Mouse (Mus musculus): ENCODE data around the gene Cpne5. TPM values are rescaled to one million over a fixed set of nuclear protein-coding genes. Genes with fewer than 3 reads are reported as not detected.
A peak's percentile ranks its signal among the peaks of the same experiment; 100 is the strongest.

Gene Cpne5
- total RNA-seq, 1 experiment from 2014 or later: 1.4 TPM

- ATAC-seq (ENCODE audit: extremely low read depth, insufficient number of reproducible peaks, low FRiP score, poor library complexity, severe bottlenecking): no peak
Observed at GRCm38 (mm10) chr17:29156396-29156795, 81.6 kb downstream of the Cpne5 start.

GRCm38 (mm10) chr17:29155355-29156135 lies 82.4 kb downstream of the Cpne5 start:
- no peak for ATAC-seq (ENCODE audit: extremely low read depth, insufficient number of reproducible peaks, low FRiP score, poor library complexity, severe bottlenecking)

GRCm38 (mm10) chr17:29154247-29154646 lies 83.7 kb downstream of the Cpne5 start:
- ATAC-seq (ENCODE audit: extremely low read depth, insufficient number of reproducible peaks, low FRiP score, poor library complexity, severe bottlenecking): no peak

- ATAC-seq (ENCODE audit: extremely low read depth, insufficient number of reproducible peaks, low FRiP score, poor library complexity, severe bottlenecking): peak; percentile 21; the same call in 1 of the 2 replicates
Observed at GRCm38 (mm10) chr17:29152547-29152946, 85.4 kb downstream of the Cpne5 start.

- ATAC-seq (ENCODE audit: extremely low read depth, insufficient number of reproducible peaks, low FRiP score, poor library complexity, severe bottlenecking): no peak
Observed at GRCm38 (mm10) chr17:29149766-29150165, 88.2 kb downstream of the Cpne5 start.

GRCm38 (mm10) chr17:29147773-29148172 lies 90.2 kb downstream of the Cpne5 start:
- ATAC-seq (ENCODE audit: extremely low read depth, insufficient number of reproducible peaks, low FRiP score, poor library complexity, severe bottlenecking): no peak

- ATAC-seq (ENCODE audit: extremely low read depth, insufficient number of reproducible peaks, low FRiP score, poor library complexity, severe bottlenecking): no peak
Observed at GRCm38 (mm10) chr17:29147273-29147672, 90.7 kb downstream of the Cpne5 start.

- ATAC-seq (ENCODE audit: extremely low read depth, insufficient number of reproducible peaks, low FRiP score, poor library complexity, severe bottlenecking): peak; percentile 47; the same call in 1 of the 2 replicates
Observed at GRCm38 (mm10) chr17:29145101-29145500, 92.9 kb downstream of the Cpne5 start.

GRCm38 (mm10) chr17:29143266-29143665 lies 94.7 kb downstream of the Cpne5 start:
- ATAC-seq (ENCODE audit: extremely low read depth, insufficient number of reproducible peaks, low FRiP score, poor library complexity, severe bottlenecking): peak; percentile 31; the same call in 1 of the 2 replicates

GRCm38 (mm10) chr17:29141577-29141976 lies 96.4 kb downstream of the Cpne5 start:
- no peak for ATAC-seq (ENCODE audit: extremely low read depth, insufficient number of reproducible peaks, low FRiP score, poor library complexity, severe bottlenecking)

- ATAC-seq (ENCODE audit: extremely low read depth, insufficient number of reproducible peaks, low FRiP score, poor library complexity, severe bottlenecking): no peak
Observed at GRCm38 (mm10) chr17:29137906-29138305, 100.1 kb downstream of the Cpne5 start.

GRCm38 (mm10) chr17:29136236-29136635 lies 101.7 kb downstream of the Cpne5 start:
- ATAC-seq (ENCODE audit: extremely low read depth, insufficient number of reproducible peaks, low FRiP score, poor library complexity, severe bottlenecking): no peak

- ATAC-seq (ENCODE audit: extremely low read depth, insufficient number of reproducible peaks, low FRiP score, poor library complexity, severe bottlenecking): no peak
Observed at GRCm38 (mm10) chr17:29135066-29135465, 102.9 kb downstream of the Cpne5 start.

GRCm38 (mm10) chr17:29129341-29129740 lies 108.6 kb downstream of the Cpne5 start:
- ATAC-seq (ENCODE audit: extremely low read depth, insufficient number of reproducible peaks, low FRiP score, poor library complexity, severe bottlenecking): no peak

GRCm38 (mm10) chr17:29126561-29126960 lies 111.4 kb downstream of the Cpne5 start:
- ATAC-seq (ENCODE audit: extremely low read depth, insufficient number of reproducible peaks, low FRiP score, poor library complexity, severe bottlenecking): no peak

GRCm38 (mm10) chr17:29123578-29124174 lies 114.3 kb downstream of the Cpne5 start:
- no peak for ATAC-seq (ENCODE audit: extremely low read depth, insufficient number of reproducible peaks, low FRiP score, poor library complexity, severe bottlenecking)

GRCm38 (mm10) chr17:29122817-29123216 lies 115.2 kb downstream of the Cpne5 start:
- no peak for ATAC-seq (ENCODE audit: extremely low read depth, insufficient number of reproducible peaks, low FRiP score, poor library complexity, severe bottlenecking)

GRCm38 (mm10) chr17:29120666-29121065 lies 117.3 kb downstream of the Cpne5 start:
- ATAC-seq (ENCODE audit: extremely low read depth, insufficient number of reproducible peaks, low FRiP score, poor library complexity, severe bottlenecking): no peak

GRCm38 (mm10) chr17:29118057-29118456 lies 119.9 kb downstream of the Cpne5 start:
- ATAC-seq (ENCODE audit: extremely low read depth, insufficient number of reproducible peaks, low FRiP score, poor library complexity, severe bottlenecking): no peak

- no peak for ATAC-seq (ENCODE audit: extremely low read depth, insufficient number of reproducible peaks, low FRiP score, poor library complexity, severe bottlenecking)
Observed at GRCm38 (mm10) chr17:29117006-29117648, 120.8 kb downstream of the Cpne5 start.

Data from neutrophil, adult 5-6 weeks (primary cell).